Mouse (Mus musculus) thymus, adult 18-20 months (tissue): ENCODE results near the gene Dnase2b.

Experiments
- DNase-seq, 2 experiments: peaks; one replicate each; pipeline ENCODE4 v3.0.0; 2022; ENCODE audit warnings: mixed read lengths in 2 of 2

The Dnase2b gene

DNA sequence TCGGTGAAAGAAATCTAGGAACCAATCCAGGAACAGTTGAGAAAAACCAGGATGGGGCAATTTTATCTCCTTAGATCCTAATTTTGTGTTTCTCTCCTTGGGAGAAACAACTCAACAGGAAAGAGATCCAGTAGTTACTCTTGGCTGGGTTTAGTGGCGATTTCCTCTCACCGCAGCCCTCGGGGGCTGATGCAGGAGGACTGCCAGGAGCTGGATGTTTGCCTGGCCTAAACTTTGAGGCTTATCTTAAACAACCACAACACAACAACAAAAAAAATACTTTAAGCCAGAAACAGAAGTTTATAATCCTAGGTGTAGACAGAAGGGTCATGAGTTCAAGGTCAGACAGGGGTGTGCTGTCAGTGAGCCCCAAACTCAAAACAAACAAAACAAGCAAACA lies 3.6 kb downstream of the Dnase2b start:
- DNase-seq: no peak

DNA sequence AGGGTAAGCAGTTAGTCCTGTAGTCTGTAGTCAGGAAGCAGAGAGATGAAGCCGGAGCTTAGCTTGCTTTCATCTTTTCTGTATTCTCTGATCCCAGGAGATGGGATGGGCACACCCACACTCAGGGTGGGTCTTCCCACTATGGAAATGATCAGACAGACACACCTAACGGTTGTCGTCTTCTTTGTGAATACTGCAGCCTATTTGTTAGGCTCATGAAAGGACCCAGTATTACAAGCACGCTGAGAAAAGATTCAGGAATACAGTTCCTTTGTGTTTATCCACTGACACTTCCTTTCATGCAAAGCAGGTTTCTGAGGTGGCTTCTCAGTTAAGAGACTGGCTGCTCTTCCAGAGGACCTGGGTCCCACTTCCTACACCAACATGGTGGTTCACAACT lies 4.1 kb downstream of the Dnase2b start:
- no peak for DNase-seq

DNA sequence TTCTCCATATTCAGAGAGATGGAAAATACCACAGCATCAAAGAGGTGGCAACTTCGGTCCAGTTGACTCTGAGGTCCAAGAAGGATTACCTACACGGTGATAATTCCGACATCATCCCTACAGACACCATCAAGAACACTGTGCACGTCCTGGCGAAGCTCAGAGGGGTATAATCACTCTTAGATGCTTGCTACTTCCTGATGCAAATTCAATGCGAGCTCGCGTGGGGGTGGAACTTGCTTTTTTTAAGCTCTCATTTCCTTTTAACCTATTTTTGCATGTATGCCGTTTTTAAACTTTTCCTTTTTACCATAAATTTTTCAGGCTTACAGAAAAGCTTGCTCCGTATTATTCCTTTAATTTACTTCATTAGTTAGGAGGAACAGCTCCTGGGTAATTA lies 5.1 kb downstream of the Dnase2b start:
- no peak for DNase-seq

DNA sequence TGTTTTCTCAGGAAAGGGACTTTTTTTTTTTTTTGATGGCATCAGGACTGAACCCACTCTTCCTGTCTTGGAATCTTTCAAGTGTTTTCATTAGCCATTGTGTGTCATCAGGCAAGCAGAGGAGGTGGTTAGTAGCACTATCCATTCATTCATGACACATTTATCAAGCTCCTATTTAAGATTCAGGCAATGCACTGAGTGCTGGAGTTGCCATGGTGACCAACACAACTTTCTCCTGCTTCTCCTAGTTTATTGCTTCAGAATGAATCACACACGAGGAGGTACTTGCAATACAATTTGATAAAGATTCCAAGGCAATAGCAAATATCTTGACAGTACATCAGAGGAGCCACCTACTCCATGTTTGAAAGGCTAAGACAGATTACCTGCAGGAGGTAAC lies 8.0 kb downstream of the Dnase2b start:
- no peak for DNase-seq

DNA sequence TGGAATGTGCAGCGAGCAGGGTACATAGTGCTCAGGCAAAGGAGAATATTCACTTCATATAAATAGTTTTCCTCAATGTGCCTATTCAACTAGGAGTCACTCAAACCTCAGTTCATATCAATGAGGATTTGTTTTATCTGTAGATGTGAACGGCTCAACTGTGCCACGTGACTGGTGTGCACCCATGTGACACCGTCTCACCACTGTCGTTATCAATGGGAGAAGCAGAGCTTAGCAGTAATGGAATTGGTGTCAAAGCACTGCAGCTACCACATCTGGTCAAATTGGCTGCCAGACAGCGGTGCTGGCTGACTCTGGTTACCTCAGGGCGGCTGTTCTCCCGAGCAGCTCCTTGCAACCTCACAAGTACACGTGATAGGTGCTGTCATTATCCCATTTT lies 10.7 kb downstream of the Dnase2b start:
- no peak for DNase-seq

DNA sequence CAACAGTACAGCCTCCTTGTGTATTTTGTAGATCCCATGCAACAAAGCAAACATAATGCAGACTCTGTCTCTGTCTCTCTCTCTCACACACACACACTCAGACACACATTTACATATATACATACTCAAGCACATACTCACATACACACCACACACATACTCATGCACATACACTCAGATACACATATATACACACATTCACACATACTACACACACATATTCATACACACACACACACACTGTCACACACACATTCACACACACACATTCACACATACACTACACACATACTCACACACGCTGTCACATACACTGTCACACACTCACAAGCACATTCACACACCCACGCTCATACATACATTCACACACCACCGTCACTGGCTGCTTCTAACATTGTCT lies 12.9 kb downstream of the Dnase2b start:
- no peak for DNase-seq

DNA sequence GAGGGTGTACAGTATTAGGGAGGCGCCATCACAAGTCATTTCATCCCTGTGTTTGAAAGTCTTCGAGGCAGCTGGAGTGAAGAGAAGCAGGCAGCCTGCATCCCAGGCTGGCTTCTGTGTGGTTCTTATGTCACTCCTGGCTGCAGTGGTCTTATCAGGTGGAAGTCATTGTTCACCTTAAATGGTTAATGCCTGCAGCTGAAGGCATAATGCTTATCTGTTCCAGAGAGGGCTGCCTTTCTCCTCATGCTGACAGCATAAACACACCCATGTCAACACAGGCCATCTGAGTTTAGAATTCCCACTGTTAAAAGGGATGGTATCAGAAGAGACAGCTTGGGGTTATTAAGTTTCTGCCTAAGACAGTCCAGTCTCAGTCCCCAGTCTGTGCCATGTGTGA lies 14.2 kb downstream of the Dnase2b start:
- no peak for DNase-seq

DNA sequence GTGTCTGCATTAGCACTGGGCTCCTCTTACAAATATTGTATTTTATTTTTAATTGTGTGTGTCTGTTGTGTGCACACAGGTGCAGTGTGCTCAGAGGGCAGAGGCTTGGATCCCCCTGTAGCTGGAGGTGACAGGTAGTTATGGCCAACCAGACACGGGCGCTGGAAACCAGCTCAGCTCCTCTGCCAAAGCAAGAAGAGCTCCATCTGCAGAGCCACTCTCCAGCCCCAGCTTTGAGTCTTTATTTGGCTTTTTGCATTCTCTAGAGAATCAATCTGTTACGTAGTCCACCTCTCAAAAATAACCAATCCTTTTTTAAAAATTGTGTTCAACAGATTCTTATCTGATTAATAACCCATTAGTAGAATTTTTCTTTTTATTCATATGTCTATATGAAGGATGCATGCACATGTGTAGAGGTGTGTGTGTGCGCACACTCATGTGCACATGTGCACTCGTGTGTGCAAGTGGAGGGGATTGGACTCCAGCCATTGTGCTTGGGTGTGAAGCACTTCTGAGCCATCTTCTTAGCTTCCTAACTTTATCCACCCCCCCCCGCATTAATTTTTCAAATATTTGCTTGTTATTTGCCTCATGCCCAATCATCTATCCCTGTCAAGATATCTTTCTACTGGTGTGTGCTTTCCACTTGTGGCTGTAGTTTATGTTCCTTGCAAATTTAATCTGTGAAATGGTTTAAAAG lies 16.0 kb downstream of the Dnase2b start:
- no peak for DNase-seq

DNA sequence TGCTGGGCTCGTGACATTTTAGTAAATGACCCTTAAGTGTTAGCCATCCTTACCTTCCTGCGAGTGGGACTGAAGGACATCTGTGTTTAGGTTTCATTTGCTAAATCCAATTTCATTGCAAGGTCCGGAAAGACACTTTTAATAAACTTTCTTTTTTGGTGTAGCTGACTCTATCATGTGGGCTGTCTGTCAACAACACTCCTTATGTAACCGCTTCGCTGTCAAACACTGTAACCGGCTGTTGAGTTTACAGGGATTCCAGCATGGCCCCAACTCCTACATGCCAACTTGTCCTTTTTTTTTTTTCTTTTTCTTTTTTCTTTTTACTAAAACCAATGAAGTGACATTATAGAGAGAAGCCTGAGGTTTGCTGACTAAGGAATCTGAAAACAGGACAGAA lies 17.0 kb downstream of the Dnase2b start:
- no peak for DNase-seq

DNA sequence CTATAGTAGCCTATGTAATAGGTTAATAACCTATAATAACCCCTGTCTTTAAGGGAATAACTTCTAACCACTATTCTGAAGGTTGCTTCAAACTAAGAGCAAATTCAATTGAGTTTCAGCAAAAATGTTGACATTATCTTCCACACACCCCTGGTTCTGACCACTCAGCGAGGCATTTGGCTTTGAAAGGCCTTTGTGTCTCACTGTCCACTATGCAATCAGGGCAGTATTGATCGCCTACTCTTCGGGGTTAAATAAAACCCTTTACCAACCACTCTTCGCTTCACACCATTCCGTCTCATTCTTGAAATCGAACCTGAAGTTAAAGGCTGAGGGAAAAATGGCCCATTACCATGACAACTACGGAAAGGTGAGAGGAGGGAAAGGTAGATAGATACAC lies 18.5 kb downstream of the Dnase2b start:
- DNase-seq: no peak

DNA sequence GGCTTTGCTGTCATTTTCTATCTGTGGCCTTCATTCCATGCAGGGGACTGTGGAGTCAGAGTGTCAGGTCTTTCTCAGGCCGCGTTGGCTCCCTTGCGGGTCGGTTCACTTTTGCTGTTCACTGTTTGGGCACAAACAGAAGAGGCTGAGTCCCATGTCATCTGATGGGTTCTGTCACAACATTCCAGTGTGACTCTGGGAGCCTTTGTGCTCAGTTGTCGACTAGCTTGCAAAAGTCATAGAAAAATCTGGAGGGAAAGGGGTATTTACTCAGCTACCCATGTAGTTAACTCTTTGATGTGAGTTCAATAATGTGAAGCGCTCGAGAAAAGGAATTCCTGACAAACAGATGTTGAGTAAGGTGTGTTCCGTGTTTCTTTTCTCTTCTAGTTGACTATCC lies 19.0 kb downstream of the Dnase2b start:
- DNase-seq: no peak

DNA sequence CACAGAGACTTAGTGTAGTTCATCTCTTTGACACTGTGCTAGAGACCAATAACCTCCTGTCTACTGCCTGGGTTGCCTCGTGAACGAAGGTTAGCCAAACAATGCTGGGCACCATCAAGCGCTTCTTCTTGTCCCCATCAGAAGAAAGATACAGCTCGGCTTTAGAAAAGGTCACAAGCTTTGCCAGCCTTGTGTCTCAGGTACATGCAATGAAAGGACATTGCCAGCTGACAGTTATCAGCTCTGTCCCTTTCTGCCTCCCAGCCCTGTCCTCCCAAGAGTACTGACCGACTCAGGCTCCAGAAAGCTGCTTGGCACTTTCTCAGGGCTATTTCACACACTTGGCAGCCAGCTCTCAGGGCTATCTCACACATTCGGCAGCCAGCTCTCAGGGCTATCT lies 20.0 kb downstream of the Dnase2b start:
- DNase-seq: no peak

DNA sequence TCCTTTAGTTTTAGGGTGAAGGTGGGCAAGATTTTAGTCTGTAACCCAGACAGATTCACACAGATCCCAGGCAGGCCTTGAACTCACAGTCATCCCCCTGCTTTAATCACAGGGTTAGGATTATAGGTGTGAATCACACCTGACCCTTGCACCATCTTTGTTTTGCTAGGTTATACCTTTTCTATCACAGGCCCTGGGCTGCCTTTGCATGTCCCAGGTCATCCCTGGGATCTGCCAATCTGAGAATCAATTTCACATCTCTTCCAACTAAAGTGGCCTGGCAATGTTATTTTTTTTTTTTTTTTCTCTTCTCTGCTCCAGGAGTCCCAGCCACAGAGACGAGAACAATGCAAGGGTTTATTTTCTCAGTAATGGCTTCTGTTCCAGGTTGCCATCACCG lies 23.8 kb downstream of the Dnase2b start:
- no peak for DNase-seq

DNA sequence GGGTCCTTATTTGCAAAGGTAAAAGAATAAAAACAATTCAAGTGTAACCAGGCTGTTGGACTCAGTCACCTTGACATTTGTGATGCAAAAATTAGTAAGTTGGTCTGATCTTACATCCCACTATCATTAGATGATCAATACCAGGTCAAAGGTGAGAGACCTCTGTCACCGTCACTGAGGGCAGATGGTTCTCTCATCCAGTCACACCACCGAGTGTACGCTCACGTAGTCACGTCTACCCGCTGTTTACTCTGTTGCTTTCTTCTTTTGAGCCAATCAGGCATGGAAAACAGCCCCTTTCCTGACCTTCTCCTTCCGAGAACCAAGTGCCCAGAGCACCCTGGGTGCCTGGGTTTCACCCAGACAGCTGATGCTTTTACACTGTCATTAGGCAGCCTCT lies 24.2 kb downstream of the Dnase2b start:
- DNase-seq: no peak

DNA sequence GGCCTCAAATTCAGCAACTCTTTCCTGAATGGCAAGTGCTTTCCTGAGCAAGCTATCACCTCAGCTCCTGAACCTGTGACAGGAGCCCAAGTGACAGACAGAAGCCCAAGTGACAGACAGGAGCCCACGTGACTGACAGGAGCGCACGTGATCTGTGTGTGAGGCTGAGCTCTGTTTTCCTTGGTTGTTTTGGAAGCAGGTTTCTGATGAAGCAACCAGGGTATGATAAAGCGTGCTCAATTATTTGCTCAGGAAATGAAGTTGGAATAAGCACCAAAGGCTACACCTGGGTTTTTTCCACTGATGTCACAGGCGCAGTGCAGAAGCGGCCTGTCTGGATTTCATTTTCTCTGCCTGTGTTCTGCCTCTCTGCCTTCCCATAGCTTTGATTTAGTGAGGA lies 25.9 kb downstream of the Dnase2b start:
- DNase-seq: no peak

DNA sequence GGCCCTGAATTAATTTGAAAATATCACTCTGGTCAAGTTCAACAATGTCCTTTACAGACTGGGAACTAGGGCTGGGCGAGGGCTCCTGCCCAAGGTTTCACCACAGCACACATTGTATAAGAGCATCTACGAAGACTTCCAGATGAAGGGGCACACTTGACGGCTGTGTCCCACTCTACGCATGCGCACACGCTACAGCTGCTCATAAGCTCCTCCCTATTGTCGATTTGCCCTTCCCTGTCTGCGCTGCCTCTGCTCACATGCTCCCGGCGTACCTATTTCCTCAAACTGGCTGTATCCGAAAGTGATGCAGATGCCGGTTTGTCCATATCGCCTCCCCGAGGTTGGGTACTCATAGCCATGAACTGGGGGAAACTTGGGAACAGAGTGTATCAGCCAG lies 28.8 kb downstream of the Dnase2b start:
- no peak for DNase-seq

DNA sequence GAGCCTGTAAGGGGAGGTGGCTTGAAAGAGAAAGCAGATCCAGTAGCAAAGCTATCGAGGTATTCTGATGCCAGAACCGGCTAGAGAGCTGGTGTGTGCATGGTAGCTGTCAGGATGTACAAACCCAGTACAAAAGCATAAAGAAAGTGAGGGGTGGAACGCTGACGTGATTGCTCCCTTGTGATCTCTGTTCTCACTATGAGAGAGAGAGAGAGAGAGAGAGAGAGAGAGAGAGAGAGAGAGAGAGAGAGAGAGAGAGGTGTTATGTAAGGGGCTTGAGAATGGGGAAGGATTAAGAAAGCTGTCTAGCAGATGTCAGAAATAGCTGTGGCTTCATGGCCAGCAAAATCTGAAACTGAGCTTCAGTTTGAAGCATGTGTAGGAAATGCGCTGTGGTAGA lies 31.5 kb downstream of the Dnase2b start:
- no peak for DNase-seq

DNA sequence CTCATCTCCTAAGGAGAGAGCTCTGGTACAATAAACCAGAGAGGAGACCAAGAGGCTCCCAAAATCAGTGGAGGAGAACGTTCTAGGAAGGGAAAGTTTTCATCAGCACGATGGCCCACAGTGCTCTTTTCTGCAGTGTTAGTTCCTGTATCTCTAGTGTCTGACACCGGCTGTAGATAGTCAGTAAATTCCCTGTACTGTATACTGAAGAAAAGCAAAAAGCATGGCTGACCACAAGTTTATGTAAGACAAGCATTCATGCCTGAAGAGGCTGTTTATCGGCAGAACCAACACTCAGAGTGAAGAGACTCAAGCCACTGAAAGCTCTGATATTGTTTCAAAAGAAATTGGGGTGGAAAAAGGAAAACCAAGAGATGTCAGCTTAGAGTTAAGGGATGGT lies 31.9 kb downstream of the Dnase2b start:
- no peak for DNase-seq

DNA sequence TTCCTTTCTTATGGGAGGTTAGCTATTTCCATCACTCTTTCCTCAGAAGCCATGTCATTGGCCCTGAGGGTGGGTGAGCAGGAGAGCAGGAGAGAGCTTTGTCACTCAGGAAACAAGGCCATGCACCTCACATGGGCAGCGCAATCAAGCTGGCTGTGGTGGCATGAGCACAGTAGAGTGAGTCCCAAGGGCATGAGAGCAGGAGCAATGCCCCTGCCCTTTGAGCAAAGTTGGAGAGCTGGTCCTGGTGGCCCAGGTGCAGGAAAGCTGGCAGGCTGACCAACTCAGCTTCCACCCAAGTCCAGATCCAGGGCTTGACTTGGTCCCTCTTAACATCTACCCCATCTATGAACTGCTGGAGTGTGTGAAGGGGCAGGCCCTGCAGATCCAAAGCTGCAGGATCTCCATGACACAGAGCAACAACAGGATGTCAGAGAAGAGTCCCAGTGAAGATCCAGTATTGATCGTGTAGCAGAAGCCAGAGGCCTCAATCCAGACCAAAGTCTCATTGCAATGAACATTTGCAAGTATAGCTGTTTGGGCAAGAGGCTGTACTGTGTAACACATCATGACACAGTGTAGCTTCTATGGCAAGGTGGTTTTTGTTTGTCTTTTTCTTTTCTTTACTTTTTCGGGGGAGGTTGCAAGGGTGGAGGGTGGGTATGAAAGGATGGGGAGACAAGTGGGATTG lies 35.2 kb downstream of the Dnase2b start:
- no peak for DNase-seq

DNA sequence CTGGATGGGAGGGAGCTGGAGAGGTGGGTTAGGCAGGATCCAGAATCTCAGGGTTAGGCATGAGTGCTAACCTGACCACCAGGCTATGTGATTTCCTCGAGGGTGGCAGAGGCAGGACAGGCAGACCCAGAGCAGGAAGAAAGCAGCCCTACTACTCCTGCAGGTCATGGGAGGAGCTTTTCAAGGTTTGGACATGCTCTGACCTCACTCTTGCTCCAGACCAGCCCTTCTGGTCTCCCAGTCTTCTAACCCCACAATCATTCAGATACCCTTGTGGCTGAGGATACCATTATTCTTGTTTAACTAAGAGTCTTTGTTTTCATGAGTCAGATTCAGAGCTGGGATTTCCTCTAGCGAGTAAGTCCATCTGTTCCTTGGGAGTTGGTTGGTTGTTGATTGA lies 37.8 kb downstream of the Dnase2b start:
- no peak for DNase-seq

DNA sequence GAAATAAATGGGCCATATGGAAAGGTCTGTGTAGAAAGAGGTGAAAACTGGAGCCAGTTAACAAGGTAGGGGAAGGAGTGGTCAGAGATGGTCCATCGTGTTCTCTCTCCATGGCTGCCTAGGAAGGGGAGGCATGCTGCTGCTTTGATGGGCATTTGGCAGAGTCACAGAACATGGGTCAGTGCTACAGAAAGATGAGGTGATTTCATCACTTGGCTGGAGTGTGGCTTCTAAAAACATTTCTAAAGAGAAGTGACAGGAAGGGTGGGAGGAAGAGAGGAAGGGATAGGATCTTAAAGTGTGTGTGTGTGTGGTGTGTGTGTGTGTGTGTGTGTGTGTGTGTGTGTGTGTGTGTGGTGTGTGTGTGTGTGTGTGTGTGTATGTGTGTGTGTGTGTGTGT lies 44.1 kb downstream of the Dnase2b start:
- DNase-seq: no peak

DNA sequence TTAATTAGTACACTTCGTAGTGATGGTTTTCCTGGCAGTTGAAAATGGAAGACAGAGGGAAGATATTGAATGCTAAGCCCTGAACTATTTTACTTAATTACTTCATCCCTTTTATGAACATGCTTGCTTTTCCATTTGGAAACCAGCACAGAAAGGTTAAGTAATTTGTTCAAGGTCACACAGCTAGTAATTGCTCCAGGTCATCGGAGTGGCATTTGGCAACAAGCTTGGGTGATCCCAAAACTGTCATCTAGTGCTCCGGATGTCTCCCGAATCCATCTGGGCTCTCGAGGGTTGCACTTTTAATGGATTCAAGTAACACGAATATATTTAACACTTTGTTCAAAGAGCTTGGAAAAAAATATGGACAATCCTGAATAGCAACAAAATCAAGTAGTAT lies 44.5 kb downstream of the Dnase2b start:
- no peak for DNase-seq

DNA sequence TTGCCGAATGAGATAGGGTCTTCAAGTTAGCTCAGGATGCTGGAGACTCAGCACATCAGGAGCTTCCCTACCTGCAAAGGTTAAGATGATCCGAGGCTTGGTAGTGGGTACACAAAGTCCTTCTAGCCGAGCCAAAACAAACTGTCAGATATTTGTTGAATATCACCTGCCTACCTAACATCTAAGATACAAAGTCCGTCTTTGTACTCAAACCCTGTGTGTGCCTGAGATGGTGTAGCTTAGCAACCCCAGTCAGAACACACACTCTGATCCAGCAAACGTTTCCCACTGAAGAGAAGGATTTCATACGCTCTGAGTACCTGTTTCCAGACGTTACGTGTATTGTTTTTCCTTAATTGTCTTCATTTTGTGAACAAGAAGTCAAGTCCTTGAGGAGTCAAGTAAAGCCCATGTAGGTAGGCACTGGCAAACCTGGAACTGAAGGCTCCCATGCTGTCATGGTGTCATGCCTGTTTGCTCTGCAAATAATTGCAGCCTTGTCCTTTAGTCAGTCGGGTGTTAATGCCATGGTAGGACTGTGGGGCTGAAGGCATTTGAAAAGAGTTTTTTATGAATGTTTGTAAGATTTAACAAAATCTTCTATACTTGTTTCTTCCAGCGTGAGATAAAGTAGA lies 45.1 kb downstream of the Dnase2b start, which contains the start of gene Uox:
Gene Uox (plus strand): TSS at position 279 of the 635 bp plus-strand sequence.
- no peak for DNase-seq

DNA sequence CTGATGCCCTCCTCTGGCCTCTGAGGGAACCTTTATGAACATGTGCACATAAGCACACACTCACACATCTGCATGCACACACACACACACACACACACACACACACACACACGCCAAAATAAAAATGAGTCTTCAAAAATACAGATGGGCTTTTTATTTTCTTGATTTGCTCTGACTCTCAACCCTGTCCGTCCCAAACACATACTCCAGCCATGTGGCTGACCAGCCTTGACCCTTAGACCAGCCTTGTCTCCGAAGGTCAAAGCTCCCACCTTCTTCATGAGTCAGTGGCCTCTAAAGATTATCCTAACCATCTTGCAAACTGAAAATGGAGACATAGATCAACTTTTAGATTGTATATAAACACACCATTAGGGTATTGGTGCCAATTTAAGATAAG lies 45.8 kb downstream of the Dnase2b start:
- no peak for DNase-seq
